Mouse (Mus musculus): ENCODE measurements around the gene Prkag1. TPM values are rescaled to one million over a fixed set of nuclear protein-coding genes. Genes with fewer than 3 reads are reported as not detected.

Prkag1 gene
- polyA plus RNA-seq, 1 experiment = 51.0 TPM

GRCm38 (mm10) chr15:98768259-98768658 is 63.1 kb downstream of the Prkag1 start:
- Histone ChIP-seq H3K4me3 (ENCODE audit: low read depth, low read length) (no peak overlapping the region), H3K27ac (ENCODE audit: insufficient read depth, low read length) (no peak overlapping the region), H3K9me3 (replicated peaks; ENCODE audit: control insufficient read depth, insufficient read depth, low read length, poor library complexity, severe bottlenecking) (no peaks in the 10 kb centered on the region), H3K4me1 (ENCODE audit: control insufficient read depth, insufficient read depth, low read length) (peaks cover 2% of the 10 kb centered on the region), H3K36me3 (ENCODE audit: control insufficient read depth, insufficient read depth, low read length, poor library complexity, severe bottlenecking) (no peaks in the 10 kb centered on the region), H3K9ac (ENCODE audit: low read depth, poor library complexity, severe bottlenecking) (no peak overlapping the region), H3K27me3 (ENCODE audit: control insufficient read depth, insufficient read depth, low read length, poor library complexity, severe bottlenecking) (no peaks in the 10 kb centered on the region)
- no peak for TF ChIP-seq POLR2A (IDR thresholded peaks at IDR 0.05; ENCODE audit: insufficient read depth, low read length)
- no peak for TF ChIP-seq CTCF (IDR thresholded peaks at IDR 0.05; ENCODE audit: low read depth, low read length)

- Histone ChIP-seq H3K9me3 (replicated peaks; ENCODE audit: control insufficient read depth, insufficient read depth, low read length, poor library complexity, severe bottlenecking) (no peaks in the 10 kb centered on the region), H3K27ac (ENCODE audit: insufficient read depth, low read length) (no peak overlapping the region), H3K9ac (ENCODE audit: low read depth, poor library complexity, severe bottlenecking) (no peak overlapping the region), H3K27me3 (ENCODE audit: control insufficient read depth, insufficient read depth, low read length, poor library complexity, severe bottlenecking) (no peaks in the 10 kb centered on the region), H3K4me1 (ENCODE audit: control insufficient read depth, insufficient read depth, low read length) (peaks cover 2% of the 10 kb centered on the region), H3K36me3 (ENCODE audit: control insufficient read depth, insufficient read depth, low read length, poor library complexity, severe bottlenecking) (no peaks in the 10 kb centered on the region), H3K4me3 (ENCODE audit: low read depth, low read length) (no peak overlapping the region)
- TF ChIP-seq EP300 (IDR thresholded peaks at IDR 0.05; ENCODE audit: insufficient read depth, low read depth, low read length) (no peak), CTCF (IDR thresholded peaks at IDR 0.05; ENCODE audit: low read depth, low read length) (no peak), POLR2A (IDR thresholded peaks at IDR 0.05; ENCODE audit: insufficient read depth, low read length) (no peak)
Measured at GRCm38 (mm10) chr15:98765929-98766328, 65.4 kb downstream of the Prkag1 start.

Other genes starting within 250 kb of the Prkag1 start
- 12.5 and 12.8 TPM in 2 replicates for gene Adcy6, start 221.4 kb downstream of the Prkag1 start, polyA plus RNA-seq (2011; ENCODE audit: insufficient read depth, insufficient read length, low read depth, missing spikeins)
- gene Cacnb3, start 200.7 kb downstream of the Prkag1 start, polyA plus RNA-seq (2011; ENCODE audit: insufficient read depth, insufficient read length, low read depth, missing spikeins) = 16.8 and 18.7 TPM in 2 replicates
- 121 TPM in 2 replicates for gene Ddx23, start 168.6 kb downstream of the Prkag1 start, polyA plus RNA-seq (2011; ENCODE audit: insufficient read depth, insufficient read length, low read depth, missing spikeins)
- 3.4 and 3.7 TPM in 2 replicates for gene Rnd1, start 154.1 kb downstream of the Prkag1 start, polyA plus RNA-seq (2011; ENCODE audit: insufficient read depth, insufficient read length, low read depth, missing spikeins)
- gene Ccdc65, start 123.3 kb downstream of the Prkag1 start, polyA plus RNA-seq (2011; ENCODE audit: insufficient read depth, insufficient read length, low read depth, missing spikeins) = 0.85 TPM in 1 of 2 replicates, not detected in the other
- 28.2 and 30.0 TPM in 2 replicates for gene Fkbp11, start 103.3 kb downstream of the Prkag1 start, polyA plus RNA-seq (2011; ENCODE audit: insufficient read depth, insufficient read length, low read depth, missing spikeins)
- gene Arf3, start 68.3 kb downstream of the Prkag1 start, polyA plus RNA-seq (2011; ENCODE audit: insufficient read depth, insufficient read length, low read depth, missing spikeins) = 58.4 and 59.3 TPM in 2 replicates
- 1.7 and 1.8 TPM in 2 replicates for gene Wnt10b, start 53.4 kb downstream of the Prkag1 start, polyA plus RNA-seq (2011; ENCODE audit: insufficient read depth, insufficient read length, low read depth, missing spikeins)
- not detected in 2 replicates for gene Wnt1, start 41.7 kb downstream of the Prkag1 start, polyA plus RNA-seq (2011; ENCODE audit: insufficient read depth, insufficient read length, low read depth, missing spikeins)
- gene Ddn, start 22.0 kb downstream of the Prkag1 start, polyA plus RNA-seq (2011; ENCODE audit: insufficient read depth, insufficient read length, low read depth, missing spikeins) = not detected in 2 replicates
- 51.9 and 62.2 TPM in 2 replicates for gene Kmt2d, start 39.7 kb upstream of the Prkag1 start, polyA plus RNA-seq (2011; ENCODE audit: insufficient read depth, insufficient read length, low read depth, missing spikeins)
- gene Rhebl1, start 63.0 kb upstream of the Prkag1 start, polyA plus RNA-seq (2011; ENCODE audit: insufficient read depth, insufficient read length, low read depth, missing spikeins) = 40.3 and 41.9 TPM in 2 replicates
- gene Dhh, start 67.0 kb upstream of the Prkag1 start, polyA plus RNA-seq (2011; ENCODE audit: insufficient read depth, insufficient read length, low read depth, missing spikeins) = 0.40 and 0.78 TPM in 2 replicates
- gene Lmbr1l, start 86.7 kb upstream of the Prkag1 start, polyA plus RNA-seq (2011; ENCODE audit: insufficient read depth, insufficient read length, low read depth, missing spikeins) = 30.9 and 33.4 TPM in 2 replicates
- 3,464 and 4,107 TPM in 2 replicates for gene Tuba1b, start 103.0 kb upstream of the Prkag1 start, polyA plus RNA-seq (2011; ENCODE audit: insufficient read depth, insufficient read length, low read depth, missing spikeins)
- not detected in 2 replicates for gene Gm49450, start 122.0 kb upstream of the Prkag1 start, polyA plus RNA-seq (2011; ENCODE audit: insufficient read depth, insufficient read length, low read depth, missing spikeins)
- gene Tuba1a, start 122.2 kb upstream of the Prkag1 start, polyA plus RNA-seq (2011; ENCODE audit: insufficient read depth, insufficient read length, low read depth, missing spikeins) = 700 and 767 TPM in 2 replicates
- gene Tuba1c, start 198.4 kb upstream of the Prkag1 start, polyA plus RNA-seq (2011; ENCODE audit: insufficient read depth, insufficient read length, low read depth, missing spikeins) = 407 and 426 TPM in 2 replicates
- gene Prph, start 223.7 kb upstream of the Prkag1 start, polyA plus RNA-seq (2011; ENCODE audit: insufficient read depth, insufficient read length, low read depth, missing spikeins) = 8.0 and 11.5 TPM in 2 replicates
- gene Troap, start 243.1 kb upstream of the Prkag1 start, polyA plus RNA-seq (2011; ENCODE audit: insufficient read depth, insufficient read length, low read depth, missing spikeins) = 43.3 and 46.5 TPM in 2 replicates